Mouse (Mus musculus) intestine, postnatal 0 days (tissue): ENCODE measurements around the gene Cog5. TPM values are rescaled to one million over a fixed set of nuclear protein-coding genes. Genes with fewer than 3 reads are reported as not detected.
"Not testable (repeated sequence)": the region's sequence is repeated elsewhere in the genome, so short reads cannot be mapped to it uniquely, and the experiment has no call there.

Source experiments
- ATAC-seq: fragments of 200-750 bp; cut with Nextera tagmentation; 2 replicates; pipeline ENCODE4 v1.8.0; 2017; ENCODE audit warnings: mild to moderate bottlenecking, moderate TSS enrichment, moderate library complexity
- H3K27ac ChIP-seq: fragments of 300-500 bp; sonication (generic); 2 replicates; pipeline ENCODE4 v1.5.1; 2014; ENCODE audit warnings: mild to moderate bottlenecking, low read depth, low read length, moderate library complexity
- H3K27me3 ChIP-seq: fragments of 300-500 bp; sonication (generic); replicated peaks from 2 replicates; pipeline ENCODE4 v1.6.1; 2014; ENCODE audit warnings: low read length, mixed read lengths; ENCODE audit not compliant: control insufficient read depth, insufficient read depth
- H3K36me3 ChIP-seq: fragments of 300-500 bp; sonication (generic); 2 replicates; pipeline ENCODE4 v1.6.1; 2014; ENCODE audit warnings: mild to moderate bottlenecking, moderate library complexity; ENCODE audit not compliant: control insufficient read depth, insufficient read depth
- H3K4me1 ChIP-seq: fragments of 300-500 bp; sonication (generic); replicated peaks from 2 replicates; pipeline ENCODE4 v1.6.1; 2014; ENCODE audit warnings: antibody characterized with exemption, low read length, mixed read lengths; ENCODE audit not compliant: control insufficient read depth, insufficient read depth
- H3K4me2 ChIP-seq: fragments of 300-500 bp; sonication (generic); replicated peaks from 2 replicates; pipeline ENCODE4 v1.6.1; 2014; ENCODE audit warnings: low read depth, mild to moderate bottlenecking, moderate library complexity
- H3K4me3 ChIP-seq: fragments of 300-500 bp; sonication (generic); 2 replicates; pipeline ENCODE4 v1.5.1; 2014; ENCODE audit warnings: low read depth, low read length
- H3K9ac ChIP-seq: fragments of 300-500 bp; sonication (generic); 2 replicates; pipeline ENCODE4 v1.6.1; 2014; ENCODE audit warnings: mild to moderate bottlenecking, low read depth, low read length
- H3K9me3 ChIP-seq: fragments of 300-500 bp; sonication (generic); 2 replicates; pipeline ENCODE4 v1.6.1; 2016; ENCODE audit warnings: mixed run types; ENCODE audit not compliant: control insufficient read depth
- CTCF ChIP-seq: sonication (generic); IDR thresholded peaks from 2 replicates; pipeline ENCODE4 v1.5.1; 2016; ENCODE audit warnings: low read depth, mild to moderate bottlenecking, control low read depth, antibody characterized with exemption, moderate library complexity
- WGBS: fragments of 180-500 bp; shearing (Covaris S2); extraction: QIAGEN DNeasy Blood & Tissue Kit; methylation state at CpG from one replicate; pipeline ENCODE4 v1.1.7; 2014; 5-methylcytosine and 5-hydroxymethylcytosine counted together
- polyA plus RNA-seq: library from polyadenylated mRNA; unstranded; fragments of >200 nt; fragmentation: Nextera tagmentation; extraction: Ambion mirVana; gene quantifications from 2 replicates; pipeline ENCODE4 v1.2.1, GENCODE M21; 2015

Gene Cog5
- polyA plus RNA-seq = 16.4 and 19.1 TPM in 2 replicates

DNA sequence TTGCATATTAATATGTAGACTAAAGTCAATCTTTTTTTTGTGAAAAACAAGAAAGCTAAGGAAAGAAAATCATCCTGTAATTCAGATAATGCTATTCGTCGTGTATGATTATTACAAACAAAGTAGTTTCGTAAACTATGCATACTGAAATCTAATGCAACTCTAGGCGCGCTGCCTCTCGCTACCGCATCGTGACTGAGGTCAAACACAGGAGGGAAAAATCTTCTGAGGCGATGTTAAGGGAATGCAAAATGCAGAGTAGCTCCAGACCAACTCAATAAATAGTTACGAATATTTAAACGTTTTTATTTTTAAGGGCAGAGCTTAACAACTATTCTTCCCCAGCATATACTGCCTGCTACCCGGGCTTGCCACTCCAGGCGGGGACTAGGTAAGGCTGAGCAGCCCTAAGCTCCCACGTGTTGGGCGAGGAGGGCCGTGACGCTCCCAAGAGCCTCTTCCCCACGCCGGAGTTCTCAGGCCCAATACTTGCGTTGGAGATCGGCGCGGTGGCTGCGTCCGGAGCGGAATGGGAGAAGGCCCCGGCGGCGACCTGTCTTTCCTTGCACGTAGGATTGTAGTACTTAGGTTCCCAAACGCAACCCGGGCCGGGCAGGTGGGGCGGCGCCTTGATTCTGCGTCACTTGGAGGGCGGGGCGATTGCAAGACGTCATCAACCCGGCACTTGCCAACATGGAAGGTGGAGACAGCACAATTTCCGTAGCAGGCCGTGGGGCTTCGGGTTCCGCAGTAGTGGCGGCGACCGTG is at the start of gene Cog5, which contains the start of gene Dus4l:
Gene Cog5, plus strand, starts transcription at position 673 of the 768 bp plus-strand sequence.
Gene Dus4l, minus strand, starts transcription at position 630 of the 768 bp plus-strand sequence.
- H3K4me2 ChIP-seq = peak within 1 kb of the TSS; percentile 75
- H3K4me1 ChIP-seq = no peaks in the 10 kb centered on the region
- H3K9ac ChIP-seq = peak within 1 kb of the TSS; percentile 81
- TF ChIP-seq CTCF = no peak
- peak within 1 kb of the TSS; percentile 88 for H3K27ac ChIP-seq
- no peaks in the 10 kb centered on the region for H3K36me3 ChIP-seq
- no peaks in the 10 kb centered on the region for H3K27me3 ChIP-seq
- H3K4me3 ChIP-seq = peak within 1 kb of the TSS; percentile 97
- ATAC-seq = peak; percentile 96
- WGBS = under 1% methylated on average over 47 of the region's 47 CpGs
- H3K9me3 ChIP-seq = no peaks in the 10 kb centered on the region

DNA sequence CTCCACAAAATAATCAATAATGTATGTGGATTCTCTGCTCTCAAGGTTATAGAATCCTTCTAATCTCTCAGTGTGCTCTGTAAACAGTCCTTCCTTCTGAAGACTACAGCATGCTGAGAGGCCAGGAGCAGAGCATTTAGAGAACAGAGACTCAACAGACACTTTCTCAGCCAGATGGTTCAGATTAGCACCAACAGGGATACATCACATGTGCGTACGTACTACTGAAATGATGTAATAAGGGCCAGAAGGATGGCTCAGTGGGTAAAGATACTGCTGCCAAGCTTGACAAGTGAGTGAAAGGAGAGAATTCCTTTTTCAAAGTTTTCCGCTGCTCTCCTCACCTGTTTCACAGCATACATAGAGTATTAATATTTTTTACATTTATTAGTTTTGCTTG is 49.8 kb upstream of the Cog5 start:
- no peak overlapping the region for H3K9ac ChIP-seq
- 88% methylated on average over 3 of the region's 3 CpGs for WGBS
- no peak for TF ChIP-seq CTCF
- ATAC-seq = no peak
- no peaks in the 10 kb centered on the region for H3K4me1 ChIP-seq
- H3K27ac ChIP-seq = no peak overlapping the region
- H3K4me2 ChIP-seq = no peak overlapping the region
- no peaks in the 10 kb centered on the region for H3K36me3 ChIP-seq
- no peak overlapping the region for H3K4me3 ChIP-seq
- H3K27me3 ChIP-seq = no peaks in the 10 kb centered on the region
- H3K9me3 ChIP-seq = no peaks in the 10 kb centered on the region

DNA sequence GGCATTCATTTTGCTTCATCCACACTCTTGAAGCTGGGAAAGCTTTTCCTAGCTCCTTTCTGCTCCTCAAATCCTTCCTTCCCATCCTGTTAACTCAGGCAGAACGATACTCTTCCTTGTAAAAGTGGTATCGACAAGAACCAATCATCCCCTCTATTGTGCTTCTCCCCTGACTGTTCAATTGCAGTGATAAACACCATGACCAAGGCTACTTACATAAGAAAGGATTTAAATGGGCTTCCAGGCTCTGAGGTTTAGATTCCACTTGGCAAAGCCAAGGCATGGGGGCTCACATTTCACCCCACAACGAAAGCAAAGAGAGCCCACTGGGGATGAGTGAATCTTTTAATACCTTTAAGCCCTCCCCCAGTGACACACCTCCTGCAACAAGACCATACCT is 46.5 kb upstream of the Cog5 start:
- Histone ChIP-seq H3K27ac (no peak overlapping the region), H3K36me3 (no peaks in the 10 kb centered on the region), H3K9ac (no peak overlapping the region), H3K4me1 (no peaks in the 10 kb centered on the region), H3K9me3 (no peaks in the 10 kb centered on the region), H3K4me2 (no peak overlapping the region), H3K27me3 (no peaks in the 10 kb centered on the region), H3K4me3 (no peak overlapping the region)
- WGBS = 61% methylated on average over 3 of the region's 3 CpGs
- ATAC-seq = no peak
- no peak for TF ChIP-seq CTCF

DNA sequence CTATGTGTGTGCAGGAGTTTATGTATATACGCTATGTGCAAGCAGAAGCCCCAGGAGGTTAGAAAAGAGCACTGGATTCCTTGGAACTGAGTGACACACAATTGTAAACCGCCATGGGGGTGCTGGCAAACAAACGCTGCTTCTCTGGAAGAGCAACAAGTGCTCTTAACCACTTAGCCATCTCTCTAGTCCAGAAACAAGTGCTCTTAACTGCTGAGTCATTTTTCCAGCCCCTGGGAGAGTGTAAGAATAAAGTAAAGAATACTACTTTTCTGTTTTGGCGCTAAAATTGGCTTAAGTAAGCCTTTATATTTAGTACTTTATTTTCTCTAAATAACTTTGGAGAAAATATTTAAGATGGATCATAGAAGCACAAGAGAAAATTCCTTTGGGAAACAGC is 41.3 kb upstream of the Cog5 start:
- Histone ChIP-seq H3K9me3 (no peaks in the 10 kb centered on the region), H3K4me3 (no peak overlapping the region), H3K4me1 (no peaks in the 10 kb centered on the region), H3K9ac (no peak overlapping the region), H3K27ac (no peak overlapping the region), H3K4me2 (no peak overlapping the region), H3K27me3 (no peaks in the 10 kb centered on the region), H3K36me3 (peaks cover 4% of the 10 kb centered on the region; the same call in 1 of the 2 replicates)
- ATAC-seq = no peak
- TF ChIP-seq CTCF = no peak
- 74% methylated on average over 4 of the region's 4 CpGs for WGBS

DNA sequence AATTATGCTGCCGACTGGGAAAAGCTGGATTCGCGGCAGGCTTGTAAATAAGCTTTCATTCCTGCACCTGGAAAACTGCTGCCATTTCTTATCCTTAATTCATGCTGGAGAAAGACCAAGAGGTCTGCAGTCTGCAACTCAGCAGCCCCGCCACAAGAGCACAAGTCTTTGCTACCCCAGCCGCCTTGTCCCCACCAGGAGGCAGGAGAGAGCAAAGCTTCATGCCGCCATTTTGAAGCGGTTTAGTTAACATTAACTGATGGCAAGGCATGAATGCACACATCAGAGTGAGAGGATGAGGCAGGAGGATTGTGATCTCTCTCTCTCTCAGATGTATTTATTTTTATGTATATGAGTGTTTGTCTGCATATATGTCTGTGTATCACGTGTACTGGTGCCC is 34.6 kb upstream of the Cog5 start:
- H3K27ac ChIP-seq = no peak overlapping the region

DNA sequence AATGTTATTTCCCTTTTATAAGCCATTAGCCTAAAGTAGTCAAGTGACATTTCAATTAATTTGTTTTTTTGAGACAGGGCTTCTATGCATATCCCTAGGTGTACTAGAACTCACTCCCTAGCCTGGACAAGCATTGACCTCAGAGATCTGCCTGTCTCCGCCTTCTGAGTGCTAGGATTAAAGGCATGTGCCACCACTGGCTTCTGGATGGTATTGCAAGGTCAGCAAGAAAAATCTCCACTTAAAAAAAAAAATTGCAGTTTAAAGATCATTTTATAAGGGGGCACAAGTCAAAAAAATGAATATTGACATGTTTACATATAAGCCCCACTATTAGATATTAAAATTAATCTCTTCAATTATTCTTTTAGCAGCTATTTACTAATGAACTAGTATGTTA is 29.7 kb upstream of the Cog5 start:
- Histone ChIP-seq H3K9me3 (no peaks in the 10 kb centered on the region), H3K4me2 (no peak overlapping the region), H3K27me3 (no peaks in the 10 kb centered on the region), H3K27ac (no peak overlapping the region), H3K4me3 (no peak overlapping the region), H3K36me3 (peaks cover 24% of the 10 kb centered on the region; the same call in 1 of the 2 replicates), H3K4me1 (no peaks in the 10 kb centered on the region), H3K9ac (no peak overlapping the region)
- no peak for TF ChIP-seq CTCF
- WGBS = 91% methylated on average over 1 of the region's 1 CpGs
- no peak for ATAC-seq

More for the DNA sequence above, 34.6 kb upstream of the Cog5 start:
- WGBS = 72% methylated on average over 8 of the region's 8 CpGs
- Histone ChIP-seq H3K9me3 (no peaks in the 10 kb centered on the region), H3K36me3 (peaks cover 16% of the 10 kb centered on the region; the same call in 1 of the 2 replicates), H3K4me2 (no peak overlapping the region), H3K27me3 (no peaks in the 10 kb centered on the region), H3K4me3 (no peak overlapping the region), H3K4me1 (no peaks in the 10 kb centered on the region), H3K9ac (no peak overlapping the region)
- ATAC-seq = no peak
- TF ChIP-seq CTCF = peak; percentile 59

DNA sequence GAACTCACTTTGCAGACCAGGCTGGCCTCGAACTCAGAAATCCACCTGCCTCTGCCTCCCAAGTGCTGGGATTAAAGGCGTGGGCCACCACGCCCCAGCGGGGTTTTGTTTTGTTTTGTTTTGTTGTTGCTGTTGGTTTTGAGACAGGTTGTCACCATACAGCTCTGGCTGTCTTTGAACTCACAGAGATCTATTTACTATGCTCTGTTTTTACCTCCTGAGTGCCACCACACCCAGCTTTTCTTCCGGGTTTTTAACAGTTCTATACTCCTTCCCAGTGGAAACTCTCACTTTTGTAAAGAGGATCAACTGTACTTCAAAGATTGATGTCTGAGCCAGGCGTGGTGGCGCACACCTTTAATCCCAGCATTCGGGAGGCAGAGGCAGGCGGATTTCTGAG is 26.3 kb upstream of the Cog5 start:
- H3K27me3 ChIP-seq, H3K4me1 ChIP-seq, H3K4me2 ChIP-seq, H3K27ac ChIP-seq, H3K9me3 ChIP-seq, H3K4me3 ChIP-seq, ATAC-seq, H3K9ac ChIP-seq: not testable (repeated sequence)
- H3K36me3 ChIP-seq = peaks cover 22% of the 10 kb centered on the region; the same call in 1 of the 2 replicates
- 93% methylated on average over 9 of the region's 9 CpGs for WGBS
